Mouse (Mus musculus): ENCODE measurements around the gene Akap4. TPM values are rescaled to one million over a fixed set of nuclear protein-coding genes. Genes with fewer than 3 reads are reported as not detected.

Akap4 gene
- polyA plus RNA-seq (2015; fragmentation: Nextera tagmentation; extraction: Ambion mirVana): not detected in 2 replicates

DNA sequence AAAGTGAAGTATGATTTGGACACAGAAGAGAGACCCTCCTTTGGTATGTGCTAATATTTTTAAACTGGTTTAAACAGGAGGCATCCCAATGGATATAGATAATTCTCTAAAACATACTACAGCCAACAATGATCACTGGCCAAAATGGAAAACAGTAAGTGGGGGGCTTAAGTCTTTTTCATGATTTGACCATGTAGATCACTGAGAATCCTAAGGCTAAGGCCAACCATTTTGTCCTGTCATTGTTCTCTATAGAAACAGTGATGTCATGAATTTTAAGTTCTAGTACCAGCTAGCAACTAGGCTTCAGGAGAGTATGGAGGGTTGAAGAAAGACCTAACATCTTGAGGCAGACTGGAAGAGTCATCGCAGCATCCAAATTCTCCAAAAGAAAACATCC is at the start of gene Akap4:
TSS of gene Akap4 (plus strand) at position 301 of the 400 bp plus-strand sequence.
- H3K4me3 ChIP-seq: no peak within 1 kb of the TSS
- H3K36me3 ChIP-seq: no peaks in the 10 kb centered on the region
- H3K4me1 ChIP-seq (replicated peaks): no peaks in the 10 kb centered on the region
- no peak within 1 kb of the TSS for H3K27ac ChIP-seq
- H3K4me2 ChIP-seq: no peak within 1 kb of the TSS
- ATAC-seq (replicated peaks; ENCODE audit: insufficient number of reproducible peaks, insufficient read depth, low FRiP score, low read depth): no peak
- H3K9me3 ChIP-seq (replicated peaks): no peaks in the 10 kb centered on the region
- H3K27me3 ChIP-seq: no peaks in the 10 kb centered on the region
- H3K9ac ChIP-seq: no peak within 1 kb of the TSS
- 90% methylated on average over 1 of the region's 1 CpGs for WGBS

DNA sequence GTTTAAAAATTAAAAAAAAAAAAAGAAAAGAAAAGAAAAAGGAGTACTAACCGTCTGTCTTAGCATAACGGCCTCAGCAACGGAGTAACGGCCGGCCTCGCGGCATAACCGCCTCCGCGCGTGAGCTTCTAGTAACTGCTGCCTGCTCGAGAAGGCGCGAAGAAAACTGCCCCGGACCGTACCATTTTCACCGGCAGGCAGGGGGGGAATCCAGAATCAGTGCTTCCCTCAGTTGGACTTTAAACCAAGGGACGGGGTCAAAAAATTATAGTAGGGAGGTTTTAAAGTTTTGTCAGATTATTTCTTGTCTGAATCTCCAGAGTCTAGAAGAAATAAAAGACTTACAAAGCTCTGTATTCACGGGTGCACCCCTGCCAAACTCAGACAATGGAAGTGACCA is 25.8 kb upstream of the Akap4 start, which contains the start of gene Ccnb3:
TSS of gene Ccnb3 (minus strand) at position 101 of the 400 bp plus-strand sequence.
- no peak for ATAC-seq (replicated peaks; ENCODE audit: insufficient number of reproducible peaks, insufficient read depth, low FRiP score, low read depth)
- Histone ChIP-seq H3K9ac (no peak within 1 kb of the TSS), H3K4me1 (replicated peaks) (no peaks in the 10 kb centered on the region), H3K36me3 (no peaks in the 10 kb centered on the region), H3K4me2 (no peak within 1 kb of the TSS), H3K9me3 (replicated peaks) (no peaks in the 10 kb centered on the region), H3K27ac (no peak within 1 kb of the TSS), H3K4me3 (no peak within 1 kb of the TSS), H3K27me3 (no peaks in the 10 kb centered on the region)
- WGBS: 95% methylated on average over 19 of the region's 19 CpGs

DNA sequence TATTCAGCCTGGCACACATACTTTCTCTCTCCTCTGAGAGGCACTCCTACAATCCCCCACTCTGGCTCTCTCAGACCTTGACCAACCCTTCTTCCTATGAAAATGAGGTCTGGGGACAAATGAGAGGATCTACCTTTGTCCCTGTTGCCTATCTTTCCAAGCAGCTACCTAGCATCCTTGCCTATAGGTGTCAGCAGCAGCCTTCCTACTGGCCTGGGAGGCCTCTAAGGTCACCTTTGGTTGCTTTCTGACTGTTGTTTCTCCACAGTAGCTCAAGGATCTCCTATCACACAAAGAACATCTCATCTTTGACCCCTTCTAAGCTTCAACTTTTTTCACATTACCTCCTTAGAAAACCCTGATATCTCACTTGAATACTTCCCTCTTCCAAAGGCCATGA is 10.3 kb upstream of the Akap4 start:
- Histone ChIP-seq H3K27ac (no peak overlapping the region), H3K4me1 (replicated peaks) (no peaks in the 10 kb centered on the region), H3K4me3 (no peak overlapping the region), H3K9me3 (replicated peaks) (no peaks in the 10 kb centered on the region), H3K27me3 (no peaks in the 10 kb centered on the region), H3K9ac (no peak overlapping the region), H3K4me2 (no peak overlapping the region), H3K36me3 (no peaks in the 10 kb centered on the region)
- ATAC-seq (replicated peaks; ENCODE audit: insufficient number of reproducible peaks, insufficient read depth, low FRiP score, low read depth): no peak

DNA sequence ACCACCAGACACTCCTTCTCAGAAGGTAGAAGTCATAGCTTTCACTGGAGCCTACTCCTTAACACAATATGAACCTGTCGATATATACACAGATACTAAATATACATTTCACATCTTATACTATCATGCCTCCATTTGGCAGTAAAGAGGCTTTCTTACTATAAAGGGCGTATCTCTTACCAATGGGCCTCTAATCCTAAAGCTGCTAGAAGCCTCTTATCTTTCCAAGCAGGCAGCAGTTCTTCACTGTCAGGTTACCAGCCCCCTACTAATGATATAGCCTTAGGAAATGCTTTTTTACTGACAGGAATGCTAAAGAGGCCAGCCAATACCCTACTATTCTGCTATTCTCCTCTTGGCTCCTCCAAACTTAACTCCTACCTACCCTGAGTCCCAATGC is 9.7 kb upstream of the Akap4 start:
- H3K27me3 ChIP-seq: no peaks in the 10 kb centered on the region
- ATAC-seq (replicated peaks; ENCODE audit: insufficient number of reproducible peaks, insufficient read depth, low FRiP score, low read depth): no peak
- no peak overlapping the region for H3K9ac ChIP-seq
- H3K27ac ChIP-seq: no peak overlapping the region
- H3K4me3 ChIP-seq: no peak overlapping the region
- no peak overlapping the region for H3K4me2 ChIP-seq
- H3K9me3 ChIP-seq (replicated peaks): no peaks in the 10 kb centered on the region
- WGBS: 57% methylated on average over 2 of the region's 2 CpGs
- no peaks in the 10 kb centered on the region for H3K36me3 ChIP-seq
- no peaks in the 10 kb centered on the region for H3K4me1 ChIP-seq (replicated peaks)

DNA sequence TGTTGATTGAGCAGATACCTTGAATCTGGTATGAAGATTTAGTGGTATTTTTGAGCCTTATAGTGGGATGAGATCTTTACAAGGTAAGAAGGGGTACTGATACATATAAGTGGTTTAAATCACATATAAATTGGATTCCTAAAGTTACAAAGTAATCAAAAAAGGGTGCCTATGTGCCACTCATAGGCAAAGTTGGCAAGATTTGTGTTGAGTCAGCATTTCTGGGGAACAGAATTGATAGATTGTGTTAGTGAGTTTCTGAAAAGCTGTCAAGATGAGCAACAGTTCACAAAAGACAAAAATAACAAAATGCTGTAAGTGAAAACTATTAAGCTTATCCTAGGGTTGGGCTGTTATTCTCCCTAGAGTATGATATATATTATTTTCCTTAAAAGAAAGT is 3.2 kb upstream of the Akap4 start:
- Histone ChIP-seq H3K36me3 (no peaks in the 10 kb centered on the region), H3K4me3 (no peak overlapping the region), H3K4me2 (no peak overlapping the region), H3K27me3 (no peaks in the 10 kb centered on the region), H3K4me1 (replicated peaks) (no peaks in the 10 kb centered on the region), H3K9ac (no peak overlapping the region), H3K9me3 (replicated peaks) (no peaks in the 10 kb centered on the region), H3K27ac (no peak overlapping the region)
- no peak for ATAC-seq (replicated peaks; ENCODE audit: insufficient number of reproducible peaks, insufficient read depth, low FRiP score, low read depth)

DNA sequence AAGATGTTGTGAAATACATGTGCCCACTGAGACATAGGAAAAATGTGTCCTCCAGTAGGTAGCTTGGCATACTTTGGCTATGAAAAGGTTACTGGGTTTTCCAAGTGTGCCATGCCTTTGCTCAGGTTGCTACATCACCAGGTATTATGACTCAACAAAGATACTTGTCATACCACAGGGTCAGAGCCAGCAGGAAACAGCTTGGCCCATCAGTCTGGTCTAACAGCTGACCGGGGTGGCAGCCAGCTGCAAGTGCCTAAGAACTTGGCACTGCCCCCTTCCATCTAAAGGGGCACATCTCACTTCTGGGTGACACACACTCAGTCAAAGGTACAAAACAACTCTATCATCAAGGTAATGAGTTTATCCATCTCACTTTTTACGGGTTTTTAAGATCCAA is 683 bp downstream of the Akap4 start:
- no peaks in the 10 kb centered on the region for H3K27me3 ChIP-seq
- H3K27ac ChIP-seq: no peak overlapping the region
- H3K4me1 ChIP-seq (replicated peaks): no peaks in the 10 kb centered on the region
- H3K4me2 ChIP-seq: no peak overlapping the region
- WGBS: 56% methylated on average over 2 of the region's 2 CpGs
- no peak overlapping the region for H3K9ac ChIP-seq
- no peak for ATAC-seq (replicated peaks; ENCODE audit: insufficient number of reproducible peaks, insufficient read depth, low FRiP score, low read depth)
- H3K9me3 ChIP-seq (replicated peaks): no peaks in the 10 kb centered on the region
- no peak overlapping the region for H3K4me3 ChIP-seq
- no peaks in the 10 kb centered on the region for H3K36me3 ChIP-seq

DNA sequence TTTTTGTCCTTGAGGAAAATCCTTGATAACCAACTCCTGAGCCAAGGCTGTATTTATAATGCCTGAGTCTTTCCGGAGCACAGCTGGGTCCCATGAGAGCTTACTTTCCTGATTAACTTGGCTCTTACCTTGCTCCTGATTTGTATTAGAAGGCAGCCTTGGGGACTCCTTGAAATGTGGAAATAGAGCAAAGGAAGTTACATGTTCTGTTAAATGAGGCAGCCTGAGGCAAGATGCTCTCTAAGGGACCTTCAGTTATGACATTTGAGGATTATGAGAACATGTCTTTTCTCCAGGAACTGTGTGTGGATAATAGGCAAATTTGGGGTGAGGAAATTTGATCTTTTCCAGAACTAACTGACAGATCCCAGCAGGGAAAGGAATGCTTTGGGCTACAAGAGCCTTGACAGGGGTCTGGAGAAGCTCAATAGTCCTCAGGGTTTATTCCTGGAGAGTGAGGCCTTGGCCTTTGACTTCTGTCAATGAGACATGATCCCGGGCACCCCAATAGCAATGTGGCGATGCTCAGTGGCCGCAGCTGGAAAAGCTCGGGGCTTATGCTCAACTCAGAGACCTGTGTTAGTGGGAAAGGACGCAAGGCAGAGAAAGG is 12.6 kb downstream of the Akap4 start:
- WGBS: 29% methylated on average over 6 of the region's 6 CpGs
- H3K4me3 ChIP-seq: no peak overlapping the region
- H3K9me3 ChIP-seq (replicated peaks): no peaks in the 10 kb centered on the region
- H3K4me2 ChIP-seq: no peak overlapping the region
- no peak overlapping the region for H3K9ac ChIP-seq
- no peaks in the 10 kb centered on the region for H3K36me3 ChIP-seq
- H3K27me3 ChIP-seq: no peaks in the 10 kb centered on the region
- peak; percentile 58; the same call in 1 of the 2 replicates for ATAC-seq (replicated peaks; ENCODE audit: insufficient number of reproducible peaks, insufficient read depth, low FRiP score, low read depth)
- peak overlapping the region; percentile 66 for H3K27ac ChIP-seq
- H3K4me1 ChIP-seq (replicated peaks): no peaks in the 10 kb centered on the region

DNA sequence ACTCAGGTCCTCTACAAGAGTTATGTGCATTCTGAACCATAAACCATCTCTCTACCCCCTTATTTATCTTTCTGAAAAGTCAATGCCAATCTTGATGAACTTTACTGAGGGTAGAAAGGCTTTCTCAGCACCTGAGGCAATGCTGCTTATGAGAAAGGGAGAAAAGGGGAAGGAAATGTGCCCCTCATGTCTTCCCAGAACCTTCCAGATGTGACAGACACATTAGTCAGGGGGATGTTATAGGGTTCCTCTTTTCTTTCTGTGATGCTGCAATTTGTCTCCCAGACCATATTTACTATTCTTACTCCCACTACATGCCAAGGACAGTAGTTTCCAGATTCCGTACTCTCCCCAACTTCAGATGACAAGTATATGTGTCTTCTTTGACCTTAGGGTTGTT is 18.6 kb downstream of the Akap4 start:
- no peak overlapping the region for H3K4me3 ChIP-seq
- WGBS: 74% methylated on average over 1 of the region's 1 CpGs
- no peak overlapping the region for H3K9ac ChIP-seq
- no peak for ATAC-seq (replicated peaks; ENCODE audit: insufficient number of reproducible peaks, insufficient read depth, low FRiP score, low read depth)
- no peak overlapping the region for H3K27ac ChIP-seq
- H3K4me1 ChIP-seq (replicated peaks): no peaks in the 10 kb centered on the region
- no peaks in the 10 kb centered on the region for H3K36me3 ChIP-seq
- H3K9me3 ChIP-seq (replicated peaks): no peaks in the 10 kb centered on the region
- H3K4me2 ChIP-seq: no peak overlapping the region
- no peaks in the 10 kb centered on the region for H3K27me3 ChIP-seq

DNA sequence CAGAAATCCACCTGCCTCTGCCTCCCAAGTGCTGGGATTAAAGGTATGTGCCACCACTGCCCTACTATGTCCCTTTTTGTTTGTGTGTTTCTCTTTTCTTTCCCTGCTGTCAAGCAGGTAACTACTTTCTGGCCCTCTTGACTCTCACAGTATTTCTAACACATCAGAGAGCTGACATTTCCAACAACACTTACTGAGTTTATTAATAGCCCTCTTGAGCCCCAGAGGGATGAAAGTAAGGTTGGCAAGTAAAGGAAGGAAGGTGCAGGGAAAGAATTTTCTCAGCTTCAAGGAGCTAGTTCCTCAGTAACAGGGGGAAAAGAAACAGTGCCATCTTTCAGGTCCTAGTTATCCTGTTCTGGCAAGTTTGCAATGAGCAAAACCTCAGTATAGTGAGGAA is 23.0 kb downstream of the Akap4 start:
- ATAC-seq (replicated peaks; ENCODE audit: insufficient number of reproducible peaks, insufficient read depth, low FRiP score, low read depth): no peak
- Histone ChIP-seq H3K4me3 (no peak overlapping the region), H3K9me3 (replicated peaks) (no peaks in the 10 kb centered on the region), H3K4me1 (replicated peaks) (no peaks in the 10 kb centered on the region), H3K9ac (no peak overlapping the region), H3K27ac (peak overlapping the region; percentile 73), H3K36me3 (no peaks in the 10 kb centered on the region), H3K4me2 (0 out of 2 replicates have a peak overlapping the region, but pooled peaks have one; percentile 25), H3K27me3 (no peaks in the 10 kb centered on the region)

DNA sequence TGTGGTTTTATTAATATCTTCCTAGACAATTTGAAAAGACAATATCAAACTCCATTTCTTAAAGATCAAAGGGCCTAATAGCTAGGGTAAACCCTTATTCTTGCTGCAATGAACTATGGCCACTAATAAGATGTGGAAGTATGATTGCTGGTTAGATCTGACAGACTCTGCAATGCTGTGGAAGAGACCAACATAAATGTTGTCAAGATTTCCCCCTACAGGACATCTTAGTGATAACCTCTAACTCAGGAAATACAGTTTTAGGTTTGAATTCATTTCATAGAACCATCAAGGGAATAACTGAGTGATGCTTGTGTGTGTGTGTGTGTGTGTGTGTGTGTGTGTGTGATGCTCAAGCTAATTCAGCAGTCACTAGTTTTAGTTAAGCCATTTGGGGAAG is 35.0 kb downstream of the Akap4 start:
- Histone ChIP-seq H3K9ac (no peak overlapping the region), H3K27me3 (no peaks in the 10 kb centered on the region), H3K4me1 (replicated peaks) (no peaks in the 10 kb centered on the region), H3K27ac (no peak overlapping the region), H3K4me2 (no peak overlapping the region), H3K9me3 (replicated peaks) (no peaks in the 10 kb centered on the region), H3K4me3 (no peak overlapping the region), H3K36me3 (no peaks in the 10 kb centered on the region)
- no peak for ATAC-seq (replicated peaks; ENCODE audit: insufficient number of reproducible peaks, insufficient read depth, low FRiP score, low read depth)

DNA sequence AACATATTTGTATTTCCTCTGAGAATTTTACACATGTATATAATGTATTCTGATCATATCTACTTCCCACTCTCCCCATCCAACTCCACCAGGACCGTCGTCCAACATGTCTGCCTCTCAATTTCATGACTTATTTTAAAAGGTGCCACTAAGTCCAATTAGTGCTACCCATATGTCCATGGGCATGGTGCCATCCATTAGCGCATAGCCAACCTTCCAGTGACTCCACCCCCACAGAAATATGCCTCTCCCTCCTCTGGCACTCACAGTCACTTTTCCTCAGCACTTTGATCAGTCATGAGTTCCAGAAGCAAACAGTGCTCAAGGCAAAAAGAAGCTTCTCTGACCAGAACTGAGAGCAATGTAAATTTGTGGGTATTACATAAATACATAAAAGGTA is 47.6 kb downstream of the Akap4 start:
- no peaks in the 10 kb centered on the region for H3K36me3 ChIP-seq
- no peak overlapping the region for H3K27ac ChIP-seq
- no peak overlapping the region for H3K4me3 ChIP-seq
- no peak for ATAC-seq (replicated peaks; ENCODE audit: insufficient number of reproducible peaks, insufficient read depth, low FRiP score, low read depth)
- H3K9me3 ChIP-seq (replicated peaks): no peaks in the 10 kb centered on the region
- H3K27me3 ChIP-seq: no peaks in the 10 kb centered on the region
- H3K4me1 ChIP-seq (replicated peaks): no peaks in the 10 kb centered on the region
- H3K9ac ChIP-seq: no peak overlapping the region
- 82% methylated on average over 3 of the region's 3 CpGs for WGBS
- no peak overlapping the region for H3K4me2 ChIP-seq

DNA sequence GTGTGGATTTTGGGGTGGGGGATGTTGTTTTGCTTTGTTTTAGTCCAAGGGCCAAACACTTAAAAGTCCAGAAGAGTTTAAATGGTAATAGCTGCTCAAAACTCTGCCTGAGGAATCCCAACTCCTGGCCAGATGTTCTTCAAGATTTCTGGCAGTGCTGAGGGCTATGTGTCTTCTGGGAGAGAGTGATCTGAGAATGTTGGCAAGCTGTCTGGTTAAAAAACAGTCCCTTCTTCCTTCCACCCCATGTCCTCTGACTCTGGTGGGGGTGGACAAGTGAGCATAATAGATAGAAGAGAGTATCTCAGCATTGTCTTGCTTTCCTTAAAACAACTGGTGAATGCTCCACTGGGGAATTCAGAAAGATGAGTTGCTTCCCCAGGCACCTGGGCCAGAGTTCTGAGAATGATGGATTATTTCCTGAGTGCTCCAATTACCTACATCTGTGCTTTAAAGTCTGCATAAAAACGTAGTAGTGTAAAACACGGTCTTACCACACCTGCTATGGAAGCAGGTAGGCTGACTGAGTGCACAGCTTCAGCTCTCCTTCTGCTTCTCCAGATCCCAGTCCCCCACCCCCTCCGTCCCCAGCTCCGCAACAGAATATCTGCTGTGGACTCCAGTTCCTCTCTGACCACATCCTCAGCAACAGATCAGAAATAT is 54.4 kb downstream of the Akap4 start:
- no peaks in the 10 kb centered on the region for H3K36me3 ChIP-seq
- H3K27me3 ChIP-seq: no peaks in the 10 kb centered on the region
- no peak overlapping the region for H3K9ac ChIP-seq
- H3K4me3 ChIP-seq: no peak overlapping the region
- 70% methylated on average over 4 of the region's 4 CpGs for WGBS
- H3K27ac ChIP-seq: no peak overlapping the region
- no peak for ATAC-seq (replicated peaks; ENCODE audit: insufficient number of reproducible peaks, insufficient read depth, low FRiP score, low read depth)
- no peaks in the 10 kb centered on the region for H3K9me3 ChIP-seq (replicated peaks)
- H3K4me2 ChIP-seq: no peak overlapping the region
- H3K4me1 ChIP-seq (replicated peaks): no peaks in the 10 kb centered on the region

All from heart, embryonic 15.5 days (tissue).